Mouse (Mus musculus) bone marrow macrophage, adult 2 months (primary cell): ENCODE data around the gene Sema5a.

Source experiments
- CTCF ChIP-seq: IDR thresholded peaks from 2 replicates; pipeline ENCODE4 v1.5.1; 2012; ENCODE audit warnings: low read depth, mild to moderate bottlenecking, low read length, moderate library complexity
- POLR2A ChIP-seq: IDR thresholded peaks from 2 replicates; pipeline ENCODE4 v1.6.1; 2012; ENCODE audit warnings: mild to moderate bottlenecking, low read depth, low read length, borderline replicate concordance

DNA sequence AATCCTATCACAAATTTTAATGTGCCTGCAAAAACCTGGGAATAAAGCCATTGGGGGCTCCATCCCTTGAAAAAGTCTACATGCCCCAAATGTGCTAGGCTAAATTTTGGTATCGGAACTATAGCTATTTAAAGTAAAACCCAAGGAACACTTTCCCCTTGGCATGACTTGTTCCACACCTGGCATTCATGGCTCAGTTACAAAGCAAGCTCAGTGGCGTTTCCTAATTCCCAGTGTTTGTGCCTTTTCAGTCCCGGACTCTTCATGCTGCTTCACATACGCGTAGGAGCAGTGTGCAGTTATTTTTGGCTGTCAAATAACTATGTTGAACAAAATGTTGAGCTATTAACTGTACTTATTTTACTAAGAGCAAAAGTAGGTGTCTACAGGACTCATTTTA, 104.7 kb downstream of the Sema5a start:
- TF ChIP-seq CTCF (no peak), POLR2A (no peak)
